Mouse (Mus musculus) testis, adult 2 months (tissue): Measurements from ENCODE around the gene Ldhd. TPM values are rescaled to one million over a fixed set of nuclear protein-coding genes. Genes with fewer than 3 reads are reported as not detected.

ENCODE experiments used
- H3K27ac ChIP-seq: fragments of 200-500 bp; 2 replicates; pipeline ENCODE4 v1.5.1; 2012; ENCODE audit warnings: low read depth, low read length; ENCODE audit not compliant: control insufficient read depth, insufficient read depth
- H3K27me3 ChIP-seq: fragments of 200-500 bp; 2 replicates; pipeline ENCODE4 v1.6.1; 2012; ENCODE audit warnings: mild to moderate bottlenecking, low read length, moderate library complexity; ENCODE audit not compliant: control insufficient read depth, insufficient read depth
- H3K36me3 ChIP-seq: fragments of 200-500 bp; 2 replicates; pipeline ENCODE4 v1.6.1; 2012; ENCODE audit warnings: mild to moderate bottlenecking, low read length; ENCODE audit not compliant: control insufficient read depth, insufficient read depth
- H3K4me1 ChIP-seq: fragments of 200-500 bp; 2 replicates; pipeline ENCODE4 v1.6.1; 2012; ENCODE audit warnings: low read length; ENCODE audit not compliant: control insufficient read depth, insufficient read depth
- H3K4me3 ChIP-seq: fragments of 200-500 bp; 2 replicates; pipeline ENCODE4 v1.5.1; 2012; ENCODE audit warnings: low read depth, mild to moderate bottlenecking, low read length, moderate library complexity, mixed read lengths; ENCODE audit not compliant: control insufficient read depth
- CTCF ChIP-seq: fragments of 200-500 bp; IDR thresholded peaks from 2 replicates; pipeline ENCODE4 v1.5.1; 2012; ENCODE audit warnings: low read depth, mild to moderate bottlenecking, inconsistent platforms, low read length, moderate library complexity; ENCODE audit not compliant: control insufficient read depth, insufficient read depth, insufficient replicate concordance
- POLR2A ChIP-seq: fragments of 200-500 bp; IDR thresholded peaks from 2 replicates; pipeline ENCODE4 v1.6.1; 2012; ENCODE audit warnings: low read depth, mild to moderate bottlenecking, inconsistent platforms, low read length, moderate library complexity; ENCODE audit not compliant: control insufficient read depth
- polyA plus RNA-seq: library from polyadenylated mRNA; depleted of rRNA; stranded (reverse); fragments of >200 nt; gene quantifications from 2 replicates; pipeline ENCODE4 v1.2.3, GENCODE M21; 2012; rRNA removed

Gene Ldhd
- polyA plus RNA-seq, 1 experiment: 6.5 TPM

DNA sequence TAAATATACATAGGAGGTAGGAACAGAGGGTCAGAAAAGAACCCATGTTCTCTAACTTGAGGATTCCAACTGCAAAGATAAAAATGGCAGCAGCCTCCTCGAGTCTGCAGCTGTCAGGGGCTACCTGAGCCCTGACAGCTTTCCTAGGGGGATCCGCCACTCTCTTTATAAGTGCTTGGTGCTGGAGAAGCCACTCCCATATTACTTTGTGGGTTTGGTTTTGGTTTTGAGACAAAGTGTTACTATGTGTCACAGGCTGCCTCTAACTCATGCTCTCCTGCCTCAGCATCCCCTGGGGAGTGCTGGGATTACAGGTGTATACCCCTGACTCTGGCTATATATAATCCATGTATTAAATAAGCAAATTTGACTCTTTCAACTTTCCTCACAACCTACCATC, 56.2 kb downstream of the Ldhd start:
- no peaks in the 10 kb centered on the region for H3K36me3 ChIP-seq
- no peak overlapping the region; the same call in 1 of the 2 replicates for H3K27ac ChIP-seq
- peaks cover 12% of the 10 kb centered on the region for H3K4me1 ChIP-seq
- peak overlapping the region; percentile 66 for H3K4me3 ChIP-seq
- TF ChIP-seq POLR2A (no peak), CTCF (no peak)
- H3K27me3 ChIP-seq: no peaks in the 10 kb centered on the region

Other genes with a start within 250 kb of the Ldhd start
- 100 and 111 TPM in 2 replicates for gene Fa2h, start 236.6 kb downstream of the Ldhd start, polyA plus RNA-seq
- 5.4 and 5.8 TPM in 2 replicates for gene Wdr59, start 108.3 kb downstream of the Ldhd start, polyA plus RNA-seq
- gene Znrf1, start 94.3 kb downstream of the Ldhd start, polyA plus RNA-seq: 95.0 and 99.3 TPM in 2 replicates
- 4.1 and 4.4 TPM in 2 replicates for gene Zfp1, start 13.0 kb upstream of the Ldhd start, polyA plus RNA-seq
- 1.4 and 3.1 TPM in 2 replicates for gene Ctrb1, start 60.6 kb upstream of the Ldhd start, polyA plus RNA-seq
- gene Bcar1, start 113.4 kb upstream of the Ldhd start, polyA plus RNA-seq: 29.5 and 30.9 TPM in 2 replicates
- 9.7 and 12.5 TPM in 2 replicates for gene Cfdp1, start 223.9 kb upstream of the Ldhd start, polyA plus RNA-seq
- 7.0 and 9.1 TPM in 2 replicates for gene Tmem170, start 246.4 kb upstream of the Ldhd start, polyA plus RNA-seq